Mouse (Mus musculus): ENCODE results near the gene Pcif1. TPM values are rescaled to one million over a fixed set of nuclear protein-coding genes. Genes with fewer than 3 reads are reported as not detected.

Gene Pcif1
- polyA plus RNA-seq, 1 experiment from 2014 or later = 58.8 TPM

DNA sequence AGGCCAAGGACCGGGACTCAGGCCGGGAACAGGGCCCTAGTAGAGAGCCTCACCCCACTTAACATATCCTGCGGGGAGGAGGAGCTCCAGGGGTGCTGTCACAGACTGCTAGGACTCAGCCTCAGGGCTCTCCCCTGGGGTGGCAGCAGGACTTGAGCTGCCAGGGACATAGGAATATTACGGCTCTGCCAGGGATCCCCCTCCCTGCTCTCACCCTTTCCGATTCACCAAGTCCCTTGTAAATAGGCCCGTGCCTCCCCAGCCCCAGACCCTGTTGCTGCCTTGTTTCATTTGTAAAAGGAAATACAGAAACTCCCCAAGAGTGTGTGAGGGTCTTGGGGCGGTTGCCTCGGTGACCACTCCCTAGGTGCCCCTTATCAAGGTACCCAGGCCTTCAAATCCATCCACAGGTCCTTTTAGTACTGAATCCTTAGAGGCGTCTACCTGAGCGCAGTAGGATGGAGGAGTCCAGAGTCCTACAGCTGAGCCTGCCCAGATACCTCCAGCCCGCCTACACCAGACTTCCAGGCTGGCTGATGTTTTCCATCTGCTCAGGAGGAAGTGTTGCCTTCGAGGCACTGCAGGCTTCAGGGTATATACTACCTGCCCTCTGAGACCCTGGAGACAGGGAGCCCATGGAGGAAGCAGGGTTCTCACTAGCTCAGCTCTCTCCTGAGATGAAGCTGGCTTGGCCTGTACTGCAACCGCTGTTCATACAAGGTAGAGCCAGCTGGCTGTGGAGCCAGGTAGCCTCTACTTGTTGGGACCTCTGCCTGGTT lies 12.1 kb downstream of the Pcif1 start:
- H3K27ac ChIP-seq (replicated peaks in 1 of 2; ENCODE audit: control insufficient read depth in 1 of 2, insufficient read depth in 1 of 2, low read depth in 2 of 2, low read length in 2 of 2) = no peak overlapping the region
- no peak overlapping the region for H3K9ac ChIP-seq (ENCODE audit: low read length)
- H3K4me3 ChIP-seq (ENCODE audit: control insufficient read depth in 1 of 2, insufficient read depth in 1 of 2, low read depth in 1 of 2, low read length in 2 of 2) = no peak overlapping the region
- WGBS = 85% methylated on average over 13 of the region's 13 CpGs
- H3K4me2 ChIP-seq (ENCODE audit: low read length) = no peak overlapping the region
- no peaks in the 10 kb centered on the region for H3K4me1 ChIP-seq (ENCODE audit: control insufficient read depth in 2 of 2, insufficient read depth in 2 of 2, low read length in 2 of 2)
- peaks cover 100% of the 10 kb centered on the region for H3K36me3 ChIP-seq (ENCODE audit: control insufficient read depth, insufficient read depth, low read length)
- no peaks in the 10 kb centered on the region for H3K9me3 ChIP-seq (ENCODE audit: control insufficient read depth, low read length)
- no peaks in the 10 kb centered on the region for H3K27me3 ChIP-seq (ENCODE audit: control insufficient read depth, insufficient read depth, low read length)
- ATAC-seq (ENCODE audit: insufficient number of reproducible peaks, insufficient read depth, low FRiP score, low read depth) = no peak

DNA sequence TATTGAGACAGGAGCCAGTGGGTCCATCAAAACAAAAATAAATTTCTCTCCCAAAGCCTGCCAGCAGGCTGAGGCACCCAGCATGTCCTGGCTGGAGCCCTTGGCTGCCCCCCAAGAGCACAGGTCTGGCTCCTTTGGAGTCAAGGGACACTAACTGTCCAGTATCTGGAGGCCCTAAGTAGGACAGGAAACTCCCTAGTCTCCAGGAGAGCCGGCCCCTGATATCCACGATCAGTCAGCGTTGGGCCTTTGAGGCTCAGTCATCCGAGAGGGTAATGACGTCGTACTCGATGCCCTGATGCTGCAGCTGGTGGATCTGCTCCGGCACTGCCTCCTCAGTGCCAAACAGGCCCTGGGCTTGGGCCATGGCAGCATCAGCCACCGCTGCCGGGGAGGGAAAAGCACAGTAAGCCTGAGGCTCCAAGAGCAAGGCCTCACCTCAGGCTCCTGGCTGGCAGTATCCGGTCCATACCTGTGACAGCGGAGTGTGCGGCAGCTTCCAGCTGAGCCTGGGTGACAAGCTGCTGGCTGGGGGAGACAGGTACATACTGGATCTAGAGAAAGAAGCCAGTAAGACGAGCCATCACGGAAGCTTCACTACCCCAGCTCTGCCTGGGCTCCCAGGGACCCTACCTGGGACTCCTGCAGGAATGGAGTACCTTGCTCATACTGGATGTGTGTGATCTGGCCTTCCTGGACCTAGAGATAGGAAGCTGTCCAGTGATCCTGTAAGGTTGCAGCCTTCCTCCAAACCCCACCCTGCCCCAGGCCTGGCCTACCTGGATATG lies 13.0 kb downstream of the Pcif1 start:
- no peak overlapping the region for H3K4me2 ChIP-seq (ENCODE audit: low read length)
- WGBS = 83% methylated on average over 15 of the region's 15 CpGs
- H3K9ac ChIP-seq (ENCODE audit: low read length) = no peak overlapping the region
- no peaks in the 10 kb centered on the region for H3K9me3 ChIP-seq (ENCODE audit: control insufficient read depth, low read length)
- no peak overlapping the region for H3K4me3 ChIP-seq (ENCODE audit: control insufficient read depth in 1 of 2, insufficient read depth in 1 of 2, low read depth in 1 of 2, low read length in 2 of 2)
- no peaks in the 10 kb centered on the region for H3K4me1 ChIP-seq (ENCODE audit: control insufficient read depth in 2 of 2, insufficient read depth in 2 of 2, low read length in 2 of 2)
- no peak overlapping the region for H3K27ac ChIP-seq (replicated peaks in 1 of 2; ENCODE audit: control insufficient read depth in 1 of 2, insufficient read depth in 1 of 2, low read depth in 2 of 2, low read length in 2 of 2)
- ATAC-seq (ENCODE audit: insufficient number of reproducible peaks, insufficient read depth, low FRiP score, low read depth) = no peak
- H3K36me3 ChIP-seq (ENCODE audit: control insufficient read depth, insufficient read depth, low read length) = peaks cover 100% of the 10 kb centered on the region
- no peaks in the 10 kb centered on the region for H3K27me3 ChIP-seq (ENCODE audit: control insufficient read depth, insufficient read depth, low read length)

DNA sequence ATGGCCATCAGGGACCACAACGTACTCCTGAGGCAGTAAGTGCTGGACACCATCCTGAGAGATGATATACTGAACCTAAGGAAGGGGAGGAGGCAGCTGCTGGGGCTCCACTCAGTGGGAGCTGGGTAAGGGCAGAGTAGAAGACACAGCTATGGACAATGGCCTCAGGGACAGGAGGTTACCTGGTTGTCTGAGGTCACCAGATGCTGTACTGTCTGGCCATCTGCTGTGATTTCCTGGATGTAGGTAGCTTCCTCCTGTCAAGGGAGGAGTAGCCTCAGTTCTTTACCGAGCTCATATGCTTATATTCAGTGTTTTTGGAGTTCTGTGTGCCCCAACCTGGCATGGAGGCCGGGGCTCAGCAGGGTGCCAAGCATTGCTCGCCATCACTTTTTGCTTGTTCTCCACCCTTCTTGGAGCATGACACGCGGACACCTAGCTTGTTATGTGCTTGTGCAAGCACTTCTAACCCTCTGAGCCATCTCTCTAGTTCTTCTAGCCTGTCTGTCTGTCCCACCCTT lies 13.7 kb downstream of the Pcif1 start:
- Histone ChIP-seq H3K27me3 (ENCODE audit: control insufficient read depth, insufficient read depth, low read length) (no peaks in the 10 kb centered on the region), H3K4me1 (ENCODE audit: control insufficient read depth in 2 of 2, insufficient read depth in 2 of 2, low read length in 2 of 2) (no peaks in the 10 kb centered on the region), H3K27ac (replicated peaks in 1 of 2; ENCODE audit: control insufficient read depth in 1 of 2, insufficient read depth in 1 of 2, low read depth in 2 of 2, low read length in 2 of 2) (no peak overlapping the region), H3K4me3 (ENCODE audit: control insufficient read depth in 1 of 2, insufficient read depth in 1 of 2, low read depth in 1 of 2, low read length in 2 of 2) (no peak overlapping the region), H3K4me2 (ENCODE audit: low read length) (no peak overlapping the region), H3K9me3 (ENCODE audit: control insufficient read depth, low read length) (no peaks in the 10 kb centered on the region), H3K36me3 (ENCODE audit: control insufficient read depth, insufficient read depth, low read length) (peaks cover 100% of the 10 kb centered on the region), H3K9ac (ENCODE audit: low read length) (no peak overlapping the region)
- ATAC-seq (ENCODE audit: insufficient number of reproducible peaks, insufficient read depth, low FRiP score, low read depth) = no peak
- 93% methylated on average over 6 of the region's 6 CpGs for WGBS

DNA sequence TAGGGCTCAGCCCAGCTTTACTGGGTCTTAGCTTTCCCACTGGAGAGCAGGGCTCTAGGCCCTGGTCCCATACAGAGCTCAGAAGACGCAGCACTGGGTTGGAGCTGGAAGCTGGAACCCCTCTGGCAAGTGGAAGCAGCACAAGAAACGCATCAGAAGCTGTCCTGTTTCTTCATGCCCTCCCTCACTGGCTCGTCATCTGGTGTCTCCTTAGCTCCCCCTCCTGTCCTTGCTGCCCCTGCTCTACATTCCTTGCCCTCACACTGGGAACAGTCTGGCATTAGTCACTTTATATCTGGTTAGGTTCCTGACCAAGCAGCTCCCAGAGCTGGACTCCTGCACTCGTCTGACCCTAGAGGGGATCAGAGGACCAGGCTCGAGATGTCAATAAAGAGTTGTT lies 14.9 kb downstream of the Pcif1 start:
- Histone ChIP-seq H3K27ac (replicated peaks in 1 of 2; ENCODE audit: control insufficient read depth in 1 of 2, insufficient read depth in 1 of 2, low read depth in 2 of 2, low read length in 2 of 2) (no peak overlapping the region), H3K4me2 (ENCODE audit: low read length) (no peak overlapping the region), H3K9ac (ENCODE audit: low read length) (no peak overlapping the region), H3K27me3 (ENCODE audit: control insufficient read depth, insufficient read depth, low read length) (no peaks in the 10 kb centered on the region), H3K4me3 (ENCODE audit: control insufficient read depth in 1 of 2, insufficient read depth in 1 of 2, low read depth in 1 of 2, low read length in 2 of 2) (no peak overlapping the region), H3K9me3 (ENCODE audit: control insufficient read depth, low read length) (no peaks in the 10 kb centered on the region), H3K36me3 (ENCODE audit: control insufficient read depth, insufficient read depth, low read length) (peaks cover 100% of the 10 kb centered on the region), H3K4me1 (ENCODE audit: control insufficient read depth in 2 of 2, insufficient read depth in 2 of 2, low read length in 2 of 2) (no peaks in the 10 kb centered on the region)
- ATAC-seq (ENCODE audit: insufficient number of reproducible peaks, insufficient read depth, low FRiP score, low read depth) = no peak
- WGBS = 60% methylated on average over 5 of the region's 5 CpGs

DNA sequence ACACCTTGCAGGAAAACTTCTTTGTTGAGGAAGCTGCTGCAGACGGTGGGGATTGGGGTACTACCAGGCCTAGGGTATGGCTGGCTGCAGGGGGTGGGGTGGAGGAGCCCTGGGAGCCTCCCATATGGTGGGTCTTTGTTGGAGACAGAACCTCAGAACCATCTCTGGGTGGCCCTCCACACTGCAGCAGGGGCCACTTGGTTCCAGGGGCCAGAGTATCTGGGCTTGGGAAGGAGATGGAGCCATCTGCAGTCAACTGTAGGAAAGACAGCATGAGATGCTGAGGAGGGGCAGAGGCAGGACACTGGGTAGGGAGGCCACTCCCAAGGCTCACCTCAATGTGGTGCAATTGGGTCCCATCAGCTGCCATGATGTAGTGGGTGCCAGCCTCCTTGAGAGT lies 15.5 kb downstream of the Pcif1 start:
- ATAC-seq (ENCODE audit: insufficient number of reproducible peaks, insufficient read depth, low FRiP score, low read depth) = no peak
- H3K9me3 ChIP-seq (ENCODE audit: control insufficient read depth, low read length) = no peaks in the 10 kb centered on the region
- no peaks in the 10 kb centered on the region for H3K27me3 ChIP-seq (ENCODE audit: control insufficient read depth, insufficient read depth, low read length)
- H3K9ac ChIP-seq (ENCODE audit: low read length) = no peak overlapping the region
- no peaks in the 10 kb centered on the region for H3K4me1 ChIP-seq (ENCODE audit: control insufficient read depth in 2 of 2, insufficient read depth in 2 of 2, low read length in 2 of 2)
- peaks cover 100% of the 10 kb centered on the region for H3K36me3 ChIP-seq (ENCODE audit: control insufficient read depth, insufficient read depth, low read length)
- no peak overlapping the region for H3K4me2 ChIP-seq (ENCODE audit: low read length)
- 75% methylated on average over 1 of the region's 1 CpGs for WGBS
- no peak overlapping the region for H3K27ac ChIP-seq (replicated peaks in 1 of 2; ENCODE audit: control insufficient read depth in 1 of 2, insufficient read depth in 1 of 2, low read depth in 2 of 2, low read length in 2 of 2)
- no peak overlapping the region for H3K4me3 ChIP-seq (ENCODE audit: control insufficient read depth in 1 of 2, insufficient read depth in 1 of 2, low read depth in 1 of 2, low read length in 2 of 2)

DNA sequence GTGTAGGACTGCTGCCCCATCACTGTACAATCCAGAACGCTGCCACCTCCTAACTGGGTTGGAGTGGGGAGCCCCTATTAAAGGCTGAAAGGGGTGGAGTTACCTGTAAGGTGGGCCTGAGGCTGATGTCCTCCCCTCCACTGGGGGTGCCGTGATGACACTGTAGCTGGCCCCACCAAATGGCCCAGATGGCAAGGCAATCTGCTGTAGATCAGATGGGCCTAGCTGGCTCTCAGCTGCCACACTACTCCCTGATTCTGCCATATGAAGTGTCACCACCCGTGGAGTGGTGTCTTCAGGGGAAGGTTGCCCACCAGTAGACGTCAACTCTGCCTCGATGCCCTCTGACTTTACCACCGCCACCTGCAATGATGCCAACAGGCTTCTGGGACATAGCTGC lies 16.8 kb downstream of the Pcif1 start:
- no peaks in the 10 kb centered on the region for H3K27me3 ChIP-seq (ENCODE audit: control insufficient read depth, insufficient read depth, low read length)
- no peaks in the 10 kb centered on the region for H3K4me1 ChIP-seq (ENCODE audit: control insufficient read depth in 2 of 2, insufficient read depth in 2 of 2, low read length in 2 of 2)
- H3K9ac ChIP-seq (ENCODE audit: low read length) = no peak overlapping the region
- no peak overlapping the region for H3K4me3 ChIP-seq (ENCODE audit: control insufficient read depth in 1 of 2, insufficient read depth in 1 of 2, low read depth in 1 of 2, low read length in 2 of 2)
- H3K36me3 ChIP-seq (ENCODE audit: control insufficient read depth, insufficient read depth, low read length) = peaks cover 100% of the 10 kb centered on the region
- H3K27ac ChIP-seq (replicated peaks in 1 of 2; ENCODE audit: control insufficient read depth in 1 of 2, insufficient read depth in 1 of 2, low read depth in 2 of 2, low read length in 2 of 2) = no peak overlapping the region
- H3K9me3 ChIP-seq (ENCODE audit: control insufficient read depth, low read length) = no peaks in the 10 kb centered on the region
- ATAC-seq (ENCODE audit: insufficient number of reproducible peaks, insufficient read depth, low FRiP score, low read depth) = no peak
- WGBS = 88% methylated on average over 6 of the region's 6 CpGs
- H3K4me2 ChIP-seq (ENCODE audit: low read length) = no peak overlapping the region

DNA sequence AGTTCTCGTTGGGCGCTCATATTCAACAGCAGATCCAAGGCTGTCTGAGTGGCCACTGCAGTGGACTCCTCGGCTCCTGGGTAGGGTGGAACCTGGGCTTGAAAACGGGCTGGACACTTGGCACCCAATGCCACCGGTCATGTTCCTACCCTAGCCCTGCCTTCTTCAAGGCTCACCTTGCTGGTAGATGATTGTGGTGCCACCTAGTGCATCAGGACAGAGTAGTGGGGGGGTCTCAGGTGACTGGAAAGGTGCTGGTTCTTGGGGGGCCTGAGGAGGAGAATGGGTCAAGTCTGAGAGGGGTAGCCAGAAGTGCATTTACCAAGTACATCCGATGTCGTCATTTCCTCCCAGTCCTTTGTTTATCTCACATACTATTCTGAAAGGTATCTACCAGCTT lies 18.9 kb downstream of the Pcif1 start:
- Histone ChIP-seq H3K9ac (ENCODE audit: low read length) (no peak overlapping the region), H3K36me3 (ENCODE audit: control insufficient read depth, insufficient read depth, low read length) (peaks cover 100% of the 10 kb centered on the region), H3K27ac (replicated peaks in 1 of 2; ENCODE audit: control insufficient read depth in 1 of 2, insufficient read depth in 1 of 2, low read depth in 2 of 2, low read length in 2 of 2) (no peak overlapping the region), H3K27me3 (ENCODE audit: control insufficient read depth, insufficient read depth, low read length) (no peaks in the 10 kb centered on the region), H3K4me3 (ENCODE audit: control insufficient read depth in 1 of 2, insufficient read depth in 1 of 2, low read depth in 1 of 2, low read length in 2 of 2) (no peak overlapping the region), H3K4me2 (ENCODE audit: low read length) (no peak overlapping the region), H3K4me1 (ENCODE audit: control insufficient read depth in 2 of 2, insufficient read depth in 2 of 2, low read length in 2 of 2) (no peaks in the 10 kb centered on the region), H3K9me3 (ENCODE audit: control insufficient read depth, low read length) (no peaks in the 10 kb centered on the region)
- ATAC-seq (ENCODE audit: insufficient number of reproducible peaks, insufficient read depth, low FRiP score, low read depth) = no peak
- 95% methylated on average over 7 of the region's 7 CpGs for WGBS

Measured in heart, embryonic 14.5 days (tissue).